8 mouse cellular contexts compared by ENCODE assay signal in genomic region chr15:102101672-102102541, GRCm38 (mm10). TPM values are rescaled to one million over a fixed set of nuclear protein-coding genes. Genes with fewer than 3 reads are reported as not detected.
A peak's percentile ranks its signal among the peaks of the same experiment; 100 is the strongest.
DNase-seq lines count a peak whose midpoint lies in the region; ATAC-seq and TF ChIP-seq lines count a peak whose summit lies in the region.

No protein-coding gene starts in this region.

- no peak overlapping the region for H3K9ac ChIP-seq in forebrain, embryonic 14.5 days (ENCODE audit: low read length)
- H3K9ac ChIP-seq in hindbrain, embryonic 15.5 days: no peak overlapping the region
- H3K9ac ChIP-seq in liver, embryonic 13.5 days: peak overlapping the region; percentile 23; the same call in 1 of the 2 replicates

- ATAC-seq in forebrain, embryonic 14.5 days: peak; percentile 4; the same call in 1 of the 2 replicates
- no peak for ATAC-seq in hindbrain, embryonic 15.5 days (ENCODE audit: low FRiP score, low read depth)
- ATAC-seq in liver, embryonic 13.5 days (ENCODE audit: low read depth): no peak

- TF ChIP-seq CTCF in spleen, adult 2 months (IDR thresholded peaks at IDR 0.05; ENCODE audit: extremely low read depth, insufficient read depth, insufficient read length, insufficient replicate concordance): no peak
- no peak for TF ChIP-seq CTCF in olfactory bulb, adult 2 months (IDR thresholded peaks at IDR 0.05; ENCODE audit: insufficient read depth, low read depth, low read length)

- 56% methylated on average over 11 of the region's 11 CpGs for WGBS in spleen, adult 2 months
- WGBS in forebrain, embryonic 14.5 days: 42% methylated on average over 11 of the region's 11 CpGs
- WGBS in hindbrain, embryonic 15.5 days: 20% methylated on average over 11 of the region's 11 CpGs
- WGBS in liver, embryonic 13.5 days (ENCODE audit: insufficient replicate concordance): 39% methylated on average over 11 of the region's 11 CpGs
- WGBS in olfactory bulb, adult 2 months: 62% methylated on average over 11 of the region's 11 CpGs

- peaks cover 10% of the 10 kb centered on the region for H3K4me1 ChIP-seq in spleen, adult 2 months (ENCODE audit: control insufficient read depth, insufficient read depth, insufficient read length)
- peaks cover 14% of the 10 kb centered on the region for H3K4me1 ChIP-seq in forebrain, embryonic 14.5 days (ENCODE audit: control insufficient read depth, insufficient read depth, low read length)
- H3K4me1 ChIP-seq in hindbrain, embryonic 15.5 days (replicated peaks): peaks cover 68% of the 10 kb centered on the region
- peaks cover 88% of the 10 kb centered on the region for H3K4me1 ChIP-seq in liver, embryonic 13.5 days (replicated peaks)
- peaks cover 64% of the 10 kb centered on the region for H3K4me1 ChIP-seq in olfactory bulb, adult 2 months (ENCODE audit: control insufficient read depth, insufficient read depth, low read length)

- H3K36me3 ChIP-seq in spleen, adult 2 months (ENCODE audit: control insufficient read depth, insufficient read depth, low read length): 0 out of 2 replicates have a peak, but pooled peaks cover 1% of the 10 kb centered on the region
- H3K36me3 ChIP-seq in forebrain, embryonic 14.5 days (ENCODE audit: control insufficient read depth, insufficient read depth, low read length): peaks cover 15% of the 10 kb centered on the region
- peaks cover 13% of the 10 kb centered on the region for H3K36me3 ChIP-seq in hindbrain, embryonic 15.5 days
- peaks cover 13% of the 10 kb centered on the region for H3K36me3 ChIP-seq in liver, embryonic 13.5 days

- 0 out of 2 replicates have a peak, but pooled peaks cover 2% of the 10 kb centered on the region for H3K27me3 ChIP-seq in spleen, adult 2 months (ENCODE audit: control insufficient read depth, insufficient read depth, low read length)
- peaks cover 20% of the 10 kb centered on the region for H3K27me3 ChIP-seq in forebrain, embryonic 14.5 days (replicated peaks; ENCODE audit: control insufficient read depth, insufficient read depth, low read length)
- H3K27me3 ChIP-seq in hindbrain, embryonic 15.5 days: peaks cover 22% of the 10 kb centered on the region
- H3K27me3 ChIP-seq in liver, embryonic 13.5 days: peaks cover 70% of the 10 kb centered on the region

- peak overlapping the region; percentile 23 for H3K4me3 ChIP-seq in spleen, adult 2 months (ENCODE audit: extremely low read depth, insufficient read depth, insufficient read length)
- H3K4me3 ChIP-seq in forebrain, embryonic 14.5 days (ENCODE audit: low read depth, low read length): no peak overlapping the region
- H3K4me3 ChIP-seq in hindbrain, embryonic 15.5 days: no peak overlapping the region
- H3K4me3 ChIP-seq in liver, embryonic 13.5 days (replicated peaks): peak overlapping the region; percentile 63
- peak overlapping the region; percentile 2 for H3K4me3 ChIP-seq in olfactory bulb, adult 2 months (ENCODE audit: insufficient read depth, low read depth, low read length)

- no peak for DNase-seq in spleen, adult 2 months (ENCODE audit: low read depth in 1 of 2, low spot score in 2 of 2)
- DNase-seq in spleen, postnatal 10 days (ENCODE audit: low spot score in 2 of 2): no peak
- peak; percentile 50 for DNase-seq in forebrain, embryonic 14.5 days (ENCODE audit: low spot score)
- no peak for DNase-seq in liver, embryonic 13.5 days
- no peak for DNase-seq in urinary bladder, postnatal 36 days (ENCODE audit: low spot score in 2 of 2)
- DNase-seq in spleen, postnatal 36 days (ENCODE audit: low spot score in 2 of 2): no peak

- H3K4me2 ChIP-seq in forebrain, embryonic 14.5 days (ENCODE audit: low read length): no peak overlapping the region
- peak overlapping the region; percentile 88 for H3K4me2 ChIP-seq in hindbrain, embryonic 15.5 days
- H3K4me2 ChIP-seq in liver, embryonic 13.5 days: peak overlapping the region; percentile 92

- peak overlapping the region; percentile 81 for H3K27ac ChIP-seq in spleen, adult 2 months (ENCODE audit: insufficient read depth, low read length)
- H3K27ac ChIP-seq in forebrain, embryonic 14.5 days (ENCODE audit: low read depth, low read length): peak overlapping the region; percentile 41; the same call in 1 of the 2 replicates
- H3K27ac ChIP-seq in hindbrain, embryonic 15.5 days (replicated peaks): peak overlapping the region; percentile 78
- H3K27ac ChIP-seq in liver, embryonic 13.5 days: peak overlapping the region; percentile 77
- H3K27ac ChIP-seq in olfactory bulb, adult 2 months (ENCODE audit: insufficient read depth, low read depth, low read length): peak overlapping the region; percentile 37

- no peak for TF ChIP-seq POLR2A in spleen, adult 2 months (IDR thresholded peaks at IDR 0.05; ENCODE audit: low read depth, low read length)
- TF ChIP-seq POLR2A in olfactory bulb, adult 2 months (IDR thresholded peaks at IDR 0.05; ENCODE audit: insufficient read depth, low read depth, low read length): no peak

- H3K9me3 ChIP-seq in forebrain, embryonic 14.5 days (replicated peaks; ENCODE audit: control insufficient read depth, low read length): no peaks in the 10 kb centered on the region
- no peaks in the 10 kb centered on the region for H3K9me3 ChIP-seq in hindbrain, embryonic 15.5 days
- H3K9me3 ChIP-seq in liver, embryonic 13.5 days (replicated peaks): no peaks in the 10 kb centered on the region

RNA-seq across cellular contexts. Expression of gene Tns2, which starts 1.7 kb away (rescaled TPM):
- 44.5 and 46.3 TPM in 2 replicates for polyA plus RNA-seq in spleen, adult 2 months (2012; rRNA removed)
- 5.5 and 8.2 TPM in 2 replicates for polyA plus RNA-seq in forebrain, embryonic 14.5 days (2014; fragmentation: Nextera tagmentation; extraction: Ambion mirVana)
- polyA plus RNA-seq in hindbrain, embryonic 15.5 days (2015; fragmentation: Nextera tagmentation; extraction: Ambion mirVana): 9.2 and 9.8 TPM in 2 replicates
- 4.4 and 5.0 TPM in 2 replicates for polyA plus RNA-seq in liver, embryonic 13.5 days (2015; fragmentation: Nextera tagmentation; extraction: Ambion mirVana)
- not detected in 2 replicates for polyA plus RNA-seq in olfactory bulb, adult 2 months (2012; ENCODE audit: insufficient read depth, insufficient read length, low replicate concordance, missing spikeins)

RNA-seq across cellular contexts. Expression of gene Eif4b, which starts 28.3 kb away (rescaled TPM):
- polyA plus RNA-seq in spleen, adult 2 months (2012; rRNA removed): 59.7 and 65.8 TPM in 2 replicates
- polyA plus RNA-seq in forebrain, embryonic 14.5 days (2014; fragmentation: Nextera tagmentation; extraction: Ambion mirVana): 99.3 and 100 TPM in 2 replicates
- 77.1 and 79.3 TPM in 2 replicates for polyA plus RNA-seq in hindbrain, embryonic 15.5 days (2015; fragmentation: Nextera tagmentation; extraction: Ambion mirVana)
- 67.5 and 79.6 TPM in 2 replicates for polyA plus RNA-seq in liver, embryonic 13.5 days (2015; fragmentation: Nextera tagmentation; extraction: Ambion mirVana)
- 618 TPM in 1 of 2 replicates, not detected in the other for polyA plus RNA-seq in olfactory bulb, adult 2 months (2012; ENCODE audit: insufficient read depth, insufficient read length, low replicate concordance, missing spikeins)

RNA-seq across cellular contexts. Expression of gene Spryd3, which starts 34.1 kb away (rescaled TPM):
- polyA plus RNA-seq in spleen, adult 2 months (2012; rRNA removed): 26.0 and 28.8 TPM in 2 replicates
- polyA plus RNA-seq in forebrain, embryonic 14.5 days (2014; fragmentation: Nextera tagmentation; extraction: Ambion mirVana): 20.9 and 28.1 TPM in 2 replicates
- polyA plus RNA-seq in hindbrain, embryonic 15.5 days (2015; fragmentation: Nextera tagmentation; extraction: Ambion mirVana): 87.9 and 93.5 TPM in 2 replicates
- 13.1 and 13.7 TPM in 2 replicates for polyA plus RNA-seq in liver, embryonic 13.5 days (2015; fragmentation: Nextera tagmentation; extraction: Ambion mirVana)
- not detected in 2 replicates for polyA plus RNA-seq in olfactory bulb, adult 2 months (2012; ENCODE audit: insufficient read depth, insufficient read length, low replicate concordance, missing spikeins)

RNA-seq across cellular contexts. Expression of gene Igfbp6, which starts 42.3 kb away (rescaled TPM):
- 10.9 and 21.0 TPM in 2 replicates for polyA plus RNA-seq in spleen, adult 2 months (2012; rRNA removed)
- polyA plus RNA-seq in forebrain, embryonic 14.5 days (2014; fragmentation: Nextera tagmentation; extraction: Ambion mirVana): 1.3 and 1.6 TPM in 2 replicates
- 3.3 and 5.6 TPM in 2 replicates for polyA plus RNA-seq in hindbrain, embryonic 15.5 days (2015; fragmentation: Nextera tagmentation; extraction: Ambion mirVana)
- 1.1 and 1.2 TPM in 2 replicates for polyA plus RNA-seq in liver, embryonic 13.5 days (2015; fragmentation: Nextera tagmentation; extraction: Ambion mirVana)
- polyA plus RNA-seq in olfactory bulb, adult 2 months (2012; ENCODE audit: insufficient read depth, insufficient read length, low replicate concordance, missing spikeins): not detected in 2 replicates

RNA-seq across cellular contexts. Expression of gene Soat2, which starts 48.4 kb away (rescaled TPM):
- 3.2 and 5.4 TPM in 2 replicates for polyA plus RNA-seq in spleen, adult 2 months (2012; rRNA removed)
- polyA plus RNA-seq in forebrain, embryonic 14.5 days (2014; fragmentation: Nextera tagmentation; extraction: Ambion mirVana): not detected in 2 replicates
- polyA plus RNA-seq in hindbrain, embryonic 15.5 days (2015; fragmentation: Nextera tagmentation; extraction: Ambion mirVana): 0.06 and 0.09 TPM in 2 replicates
- 31.0 and 31.3 TPM in 2 replicates for polyA plus RNA-seq in liver, embryonic 13.5 days (2015; fragmentation: Nextera tagmentation; extraction: Ambion mirVana)
- not detected in 2 replicates for polyA plus RNA-seq in olfactory bulb, adult 2 months (2012; ENCODE audit: insufficient read depth, insufficient read length, low replicate concordance, missing spikeins)

Comparison
In these comparisons a context has a peak if more than half of its experiments do, and no peak if none do; other contexts are left out.
1. H3K4me3 ChIP-seq: peak in spleen, adult 2 months (single experiment), liver, embryonic 13.5 days (single experiment) and olfactory bulb, adult 2 months (single experiment); none in forebrain, embryonic 14.5 days (single experiment) and hindbrain, embryonic 15.5 days (single experiment).
2. Peak in every context shown above with its lines, with median percentiles within 50 percentile points of each other: H3K27ac ChIP-seq.